Mouse (Mus musculus): Measurements from ENCODE around the gene Gpld1. TPM values are rescaled to one million over a fixed set of nuclear protein-coding genes. Genes with fewer than 3 reads are reported as not detected.
"Not testable (repeated sequence)": the region's sequence is repeated elsewhere in the genome, so short reads cannot be mapped to it uniquely, and the experiment has no call there.

The Gpld1 gene
- polyA plus RNA-seq, 1 experiment: not detected

DNA sequence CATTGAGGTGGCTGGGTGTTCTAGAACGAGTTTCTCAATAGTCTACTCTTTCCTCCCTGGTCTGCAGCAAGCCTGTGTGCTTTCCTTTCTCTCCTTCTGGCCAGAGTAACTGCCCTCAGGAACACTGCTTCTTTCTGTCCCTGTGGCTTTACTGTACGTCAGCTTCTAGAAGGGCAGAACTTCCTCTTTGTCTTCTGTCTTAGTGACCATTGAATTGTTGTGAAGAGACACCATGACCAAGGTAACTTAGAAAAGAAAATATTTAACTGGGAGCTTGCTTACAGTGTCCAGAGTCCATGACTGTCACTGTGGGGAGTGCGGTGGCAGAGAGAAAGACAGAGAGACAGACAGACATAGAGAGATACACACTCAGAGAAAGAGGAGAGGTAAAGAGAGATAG lies 17.1 kb downstream of the Gpld1 start:
- H3K4me3 ChIP-seq (ENCODE audit: insufficient read depth, low read depth, low read length): no peak overlapping the region
- no peak for TF ChIP-seq CTCF (IDR thresholded peaks at IDR 0.05; ENCODE audit: insufficient read depth, low read depth, low read length)
- no peak for TF ChIP-seq POLR2A (IDR thresholded peaks at IDR 0.05; ENCODE audit: insufficient read depth, low read depth, low read length)
- 79% methylated on average over 3 of the region's 3 CpGs for WGBS
- no peak overlapping the region for H3K27ac ChIP-seq (ENCODE audit: insufficient read depth, low read depth, low read length)
- peaks cover under 1% of the 10 kb centered on the region for H3K4me1 ChIP-seq (ENCODE audit: control insufficient read depth, insufficient read depth, low read length)

DNA sequence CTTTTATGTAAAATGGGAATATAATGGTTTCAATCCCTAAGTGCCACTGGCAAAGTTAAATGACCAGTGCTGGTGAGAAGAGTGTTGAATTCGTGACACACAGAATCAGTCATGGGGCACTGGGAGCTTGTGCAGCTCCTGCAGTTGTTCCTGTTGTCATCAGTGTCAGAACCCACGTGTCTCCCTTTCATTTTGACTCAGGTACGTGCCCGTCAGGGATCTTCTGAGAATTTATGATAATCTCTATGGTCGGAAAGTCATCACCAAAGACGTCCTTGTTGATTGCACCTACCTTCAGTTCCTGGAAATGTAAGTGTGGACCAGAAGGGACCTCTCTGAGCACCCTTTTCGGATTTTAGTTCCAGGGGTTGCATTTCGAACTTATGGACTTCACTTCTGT lies 19.2 kb downstream of the Gpld1 start:
- 90% methylated on average over 8 of the region's 8 CpGs for WGBS
- Histone ChIP-seq H3K27ac (ENCODE audit: insufficient read depth, low read depth, low read length) (no peak overlapping the region), H3K4me1 (ENCODE audit: control insufficient read depth, insufficient read depth, low read length) (peaks cover 7% of the 10 kb centered on the region), H3K4me3 (ENCODE audit: insufficient read depth, low read depth, low read length) (no peak overlapping the region)
- TF ChIP-seq CTCF (IDR thresholded peaks at IDR 0.05; ENCODE audit: insufficient read depth, low read depth, low read length) (no peak), POLR2A (IDR thresholded peaks at IDR 0.05; ENCODE audit: insufficient read depth, low read depth, low read length) (no peak)

DNA sequence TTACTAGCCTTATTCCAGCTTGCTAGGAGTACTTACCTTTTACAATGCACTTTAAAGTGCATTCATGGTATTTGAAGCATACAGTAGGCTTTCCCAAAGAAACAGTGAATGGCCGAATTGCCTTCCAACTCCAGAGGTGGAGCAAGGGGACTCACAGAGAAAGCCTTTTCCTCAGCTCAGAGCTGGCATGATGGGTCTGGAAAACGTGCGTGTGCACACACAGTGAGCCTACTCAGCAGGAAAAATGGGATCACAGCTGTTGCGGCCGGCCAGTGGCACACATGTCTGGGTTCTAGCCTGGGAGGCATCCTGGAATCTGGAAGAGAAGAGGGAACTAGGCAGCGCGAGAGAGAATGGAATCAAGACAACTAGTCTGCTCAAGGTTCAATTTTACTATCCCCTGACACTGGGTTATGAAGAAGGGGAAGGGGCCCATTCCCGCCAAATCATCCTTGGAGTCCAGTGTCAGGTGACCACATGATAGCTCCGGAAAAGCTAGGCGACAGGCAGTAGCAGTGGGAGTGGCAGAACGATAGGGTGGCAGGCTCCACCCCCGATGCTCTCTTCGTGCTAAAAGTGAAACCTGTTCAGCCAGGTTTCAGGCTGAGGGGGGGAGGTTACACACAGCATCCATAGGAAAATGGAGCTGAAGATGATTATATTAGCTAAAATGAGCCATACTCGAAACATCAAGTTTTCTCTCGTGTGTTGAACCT lies 22.3 kb downstream of the Gpld1 start:
- H3K27ac ChIP-seq (ENCODE audit: insufficient read depth, low read depth, low read length): no peak overlapping the region
- TF ChIP-seq POLR2A (IDR thresholded peaks at IDR 0.05; ENCODE audit: insufficient read depth, low read depth, low read length) (no peak), CTCF (IDR thresholded peaks at IDR 0.05; ENCODE audit: insufficient read depth, low read depth, low read length) (no peak)
- peak overlapping the region; percentile 9 for H3K4me3 ChIP-seq (ENCODE audit: insufficient read depth, low read depth, low read length)
- H3K4me1 ChIP-seq (ENCODE audit: control insufficient read depth, insufficient read depth, low read length): peaks cover 7% of the 10 kb centered on the region
- 14% methylated on average over 15 of the region's 15 CpGs for WGBS

DNA sequence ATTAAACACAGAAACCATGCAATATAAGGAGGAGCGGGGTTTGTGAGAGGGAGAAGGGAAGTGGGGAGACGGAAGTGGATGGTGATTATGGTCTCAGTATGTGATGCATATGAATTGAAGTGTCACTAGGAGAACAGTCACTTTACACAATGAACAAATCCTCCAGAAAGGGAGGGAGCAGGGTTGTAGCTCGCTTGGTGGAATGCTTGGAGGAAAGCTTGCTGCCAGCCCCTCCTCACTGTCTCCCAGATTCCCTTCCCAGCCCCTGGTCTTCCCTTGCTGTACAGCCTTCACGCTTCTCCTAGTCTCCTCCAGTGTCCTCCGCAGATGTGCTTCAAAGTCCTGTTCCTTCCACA lies 22.9 kb downstream of the Gpld1 start:
- TF ChIP-seq CTCF (IDR thresholded peaks at IDR 0.05; ENCODE audit: insufficient read depth, low read depth, low read length) (no peak), POLR2A (IDR thresholded peaks at IDR 0.05; ENCODE audit: insufficient read depth, low read depth, low read length) (no peak)
- 28% methylated on average over 5 of the region's 5 CpGs for WGBS
- H3K4me1 ChIP-seq (ENCODE audit: control insufficient read depth, insufficient read depth, low read length): peaks cover 7% of the 10 kb centered on the region
- no peak overlapping the region for H3K4me3 ChIP-seq (ENCODE audit: insufficient read depth, low read depth, low read length)
- no peak overlapping the region for H3K27ac ChIP-seq (ENCODE audit: insufficient read depth, low read depth, low read length)

DNA sequence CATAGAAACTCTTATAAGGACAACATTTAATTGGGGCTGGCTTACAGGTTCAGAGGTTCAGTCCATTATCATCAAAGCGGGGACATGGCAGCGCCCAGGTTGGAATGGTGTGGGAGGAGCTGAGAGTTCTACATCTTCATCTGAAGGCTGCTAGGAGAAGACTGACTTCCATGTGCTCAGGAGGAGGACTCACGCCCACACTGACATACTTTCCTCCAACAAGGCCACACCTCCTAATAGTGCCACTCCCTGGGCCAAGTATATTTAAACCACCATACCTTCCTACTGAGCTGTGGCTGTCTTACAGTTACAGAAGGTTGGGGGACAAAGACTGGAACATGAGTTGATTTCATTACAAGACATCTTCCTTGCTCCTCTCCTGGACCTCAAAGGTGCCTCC lies 28.8 kb downstream of the Gpld1 start:
- WGBS: 92% methylated on average over 3 of the region's 3 CpGs
- not testable (repeated sequence) for H3K27ac ChIP-seq (ENCODE audit: insufficient read depth, low read depth, low read length); H3K4me1 ChIP-seq (ENCODE audit: control insufficient read depth, insufficient read depth, low read length); H3K4me3 ChIP-seq (ENCODE audit: insufficient read depth, low read depth, low read length)

DNA sequence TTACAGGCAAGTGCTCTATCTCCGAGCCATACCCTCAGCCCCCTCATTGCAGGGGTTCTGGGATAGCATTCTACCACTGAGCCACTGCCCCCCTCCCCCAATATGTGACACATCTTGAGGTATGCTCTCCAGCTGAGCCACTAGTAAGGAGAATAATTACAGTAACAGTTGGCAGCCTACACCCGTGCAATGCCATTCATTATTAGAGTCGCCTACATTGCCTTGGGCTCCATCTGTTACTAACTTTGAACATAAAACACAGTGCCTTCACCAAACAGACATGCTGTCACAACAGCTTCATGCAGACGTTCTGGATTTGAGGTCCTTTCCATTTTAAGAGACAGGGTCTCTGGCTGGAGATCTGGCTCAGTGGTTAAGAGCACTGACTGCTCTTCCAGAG lies 33.4 kb downstream of the Gpld1 start:
- H3K27ac ChIP-seq (ENCODE audit: insufficient read depth, low read depth, low read length): no peak overlapping the region
- H3K4me1 ChIP-seq (ENCODE audit: control insufficient read depth, insufficient read depth, low read length): peaks cover 13% of the 10 kb centered on the region
- no peak overlapping the region for H3K4me3 ChIP-seq (ENCODE audit: insufficient read depth, low read depth, low read length)
- TF ChIP-seq CTCF (IDR thresholded peaks at IDR 0.05; ENCODE audit: insufficient read depth, low read depth, low read length) (no peak), POLR2A (IDR thresholded peaks at IDR 0.05; ENCODE audit: insufficient read depth, low read depth, low read length) (no peak)
- 42% methylated on average over 4 of the region's 4 CpGs for WGBS

DNA sequence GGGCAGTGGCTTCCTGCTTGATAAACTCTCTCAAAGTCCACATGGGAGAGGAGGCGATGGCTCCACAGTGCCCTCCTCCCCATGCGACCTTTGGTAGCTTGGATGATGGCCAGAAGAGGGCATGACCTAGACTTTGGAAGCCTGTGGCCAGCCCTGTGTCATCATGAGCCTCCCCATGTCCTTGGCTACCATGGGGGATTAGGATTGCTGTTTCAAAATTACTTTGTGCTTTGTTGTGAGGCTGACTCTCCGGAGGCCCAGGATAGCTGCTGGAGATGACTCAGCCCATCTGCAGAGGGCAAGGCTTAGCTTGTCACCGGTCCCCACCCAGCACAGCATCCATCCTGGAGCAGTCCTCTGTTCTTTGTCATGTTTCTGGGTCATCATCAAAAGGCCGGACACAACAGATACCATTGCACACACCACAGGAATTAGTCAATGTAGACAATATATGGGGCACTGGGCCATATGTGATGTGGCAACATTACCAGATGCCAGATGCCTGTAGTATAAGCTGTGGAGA lies 34.9 kb downstream of the Gpld1 start:
- WGBS: 54% methylated on average over 5 of the region's 5 CpGs
- H3K4me3 ChIP-seq (ENCODE audit: insufficient read depth, low read depth, low read length): no peak overlapping the region
- TF ChIP-seq POLR2A (IDR thresholded peaks at IDR 0.05; ENCODE audit: insufficient read depth, low read depth, low read length): no peak
- TF ChIP-seq CTCF (IDR thresholded peaks at IDR 0.05; ENCODE audit: insufficient read depth, low read depth, low read length): no peak
- H3K4me1 ChIP-seq (ENCODE audit: control insufficient read depth, insufficient read depth, low read length): peaks cover 13% of the 10 kb centered on the region
- H3K27ac ChIP-seq (ENCODE audit: insufficient read depth, low read depth, low read length): no peak overlapping the region

DNA sequence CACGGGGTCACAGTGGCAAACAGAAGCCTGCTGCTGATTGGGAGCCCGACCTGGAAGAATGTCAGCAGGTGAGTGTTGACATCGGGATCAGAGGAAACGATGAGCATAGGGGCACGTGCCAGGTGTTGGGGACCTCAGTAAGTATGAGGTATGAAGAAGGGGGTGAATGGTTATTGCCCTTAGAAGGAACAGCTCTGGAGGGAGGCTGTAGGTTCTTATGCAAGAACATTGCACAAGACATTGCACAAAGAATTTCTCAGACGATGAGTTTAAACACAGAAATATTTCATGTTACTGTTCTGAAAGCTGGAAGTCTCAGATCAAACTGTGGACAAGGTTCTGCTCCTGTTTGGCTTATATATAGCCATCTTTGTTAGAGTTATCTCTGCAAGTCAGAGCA lies 38.1 kb downstream of the Gpld1 start:
- Histone ChIP-seq H3K27ac (ENCODE audit: insufficient read depth, low read depth, low read length) (no peak overlapping the region), H3K4me3 (ENCODE audit: insufficient read depth, low read depth, low read length) (no peak overlapping the region), H3K4me1 (ENCODE audit: control insufficient read depth, insufficient read depth, low read length) (peaks cover 16% of the 10 kb centered on the region)
- 89% methylated on average over 6 of the region's 6 CpGs for WGBS
- TF ChIP-seq CTCF (IDR thresholded peaks at IDR 0.05; ENCODE audit: insufficient read depth, low read depth, low read length) (no peak), POLR2A (IDR thresholded peaks at IDR 0.05; ENCODE audit: insufficient read depth, low read depth, low read length) (no peak)

DNA sequence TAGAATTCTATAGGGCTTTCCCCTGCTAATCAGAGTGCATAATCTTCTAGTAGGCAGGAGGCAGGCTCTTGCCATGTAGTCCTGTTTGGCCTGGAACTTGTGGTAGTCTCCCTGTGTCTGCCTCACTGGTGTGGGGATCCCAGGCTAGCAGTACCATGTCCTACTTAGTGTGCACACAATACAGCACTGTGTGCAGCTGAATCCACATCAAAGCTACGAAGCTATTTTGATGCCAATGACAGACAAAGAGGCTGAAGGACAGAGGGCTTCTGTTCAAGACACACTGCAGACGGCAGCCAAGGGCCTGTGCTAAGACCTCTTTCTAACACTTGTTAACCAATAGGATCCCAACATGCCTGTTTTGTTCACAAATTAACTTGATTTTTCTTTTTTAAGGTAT lies 42.5 kb downstream of the Gpld1 start:
- no peak overlapping the region for H3K4me3 ChIP-seq (ENCODE audit: insufficient read depth, low read depth, low read length)
- peaks cover 6% of the 10 kb centered on the region for H3K4me1 ChIP-seq (ENCODE audit: control insufficient read depth, insufficient read depth, low read length)
- 48% methylated on average over 2 of the region's 2 CpGs for WGBS
- no peak for TF ChIP-seq CTCF (IDR thresholded peaks at IDR 0.05; ENCODE audit: insufficient read depth, low read depth, low read length)
- no peak for TF ChIP-seq POLR2A (IDR thresholded peaks at IDR 0.05; ENCODE audit: insufficient read depth, low read depth, low read length)
- no peak overlapping the region for H3K27ac ChIP-seq (ENCODE audit: insufficient read depth, low read depth, low read length)

DNA sequence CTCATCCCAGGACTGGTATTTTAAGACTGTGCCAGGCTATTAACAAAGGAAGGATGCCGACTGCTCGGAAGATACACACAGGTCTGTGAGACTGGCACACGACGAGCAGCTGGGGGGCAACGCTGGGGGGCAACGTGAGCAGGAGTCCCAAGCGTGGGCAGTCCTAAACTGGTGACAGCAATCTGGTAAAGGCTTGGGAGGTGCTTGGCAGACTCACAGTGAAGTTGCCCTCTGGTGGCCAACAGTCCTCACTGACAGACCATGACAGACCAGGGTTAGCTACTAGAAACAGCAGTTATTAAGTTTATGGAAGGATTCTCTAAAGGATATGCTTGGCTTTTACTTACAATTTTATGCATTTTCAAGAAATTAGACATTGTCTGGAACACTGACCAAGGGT lies 45.4 kb downstream of the Gpld1 start:
- no peak overlapping the region for H3K27ac ChIP-seq (ENCODE audit: insufficient read depth, low read depth, low read length)
- 20% methylated on average over 7 of the region's 7 CpGs for WGBS
- peaks cover 12% of the 10 kb centered on the region for H3K4me1 ChIP-seq (ENCODE audit: control insufficient read depth, insufficient read depth, low read length)
- TF ChIP-seq CTCF (IDR thresholded peaks at IDR 0.05; ENCODE audit: insufficient read depth, low read depth, low read length): 0 out of 2 replicates have a peak, but pooled peaks have one; percentile 33
- TF ChIP-seq POLR2A (IDR thresholded peaks at IDR 0.05; ENCODE audit: insufficient read depth, low read depth, low read length): no peak
- H3K4me3 ChIP-seq (ENCODE audit: insufficient read depth, low read depth, low read length): no peak overlapping the region
